Mouse (Mus musculus) liver, adult 2 months (tissue): Measurements from ENCODE around the gene Mrps5.

ENCODE experiments used
- CTCF ChIP-seq: fragments of 200-500 bp; IDR thresholded peaks from 2 replicates; pipeline ENCODE4 v1.5.1; 2011; ENCODE audit warnings: low read depth, low read length, control low read depth
- POLR2A ChIP-seq: fragments of 200-500 bp; IDR thresholded peaks from 2 replicates; pipeline ENCODE4 v1.6.1; 2011; ENCODE audit warnings: low read length, control low read depth; ENCODE audit not compliant: insufficient read depth; ENCODE audit errors: extremely low read depth

GRCm38 (mm10) chr2:127627990-127628570 lies 41.1 kb downstream of the Mrps5 start:
- TF ChIP-seq CTCF (no peak), POLR2A (no peak)
